Mouse (Mus musculus) spleen, adult 18-20 months (tissue): ENCODE results near the gene Gm12887.

Source experiments
- DNase-seq, 2 experiments: peaks; one replicate each; pipeline ENCODE4 v3.0.0; 2022; ENCODE audit warnings: mixed read lengths in 2 of 2

Gene Gm12887

GRCm38 (mm10) chr4:121622003-121622402 lies at the start of gene Gm12887:
Gene Gm12887 (minus strand): TSS chr4:121622103.
- no peak for DNase-seq

GRCm38 (mm10) chr4:121657040-121657439 lies 35.1 kb upstream of the Gm12887 start:
- no peak for DNase-seq
